Mouse (Mus musculus) lung, adult 2 months (tissue): ENCODE results near the gene Susd6. TPM values are rescaled to one million over a fixed set of nuclear protein-coding genes. Genes with fewer than 3 reads are reported as not detected.

ENCODE experiments used
- DNase-seq: peaks from one replicate; pipeline ENCODE4 v3.0.0; 2022
- H3K4me1 ChIP-seq: fragments of 200-500 bp; 2 replicates; pipeline ENCODE4 v1.6.1; 2011; ENCODE audit warnings: low read length; ENCODE audit not compliant: control insufficient read depth, insufficient read depth
- H3K4me3 ChIP-seq: fragments of 200-500 bp; replicated peaks from 2 replicates; pipeline ENCODE3; 2011; ENCODE audit warnings: low read depth, mild to moderate bottlenecking, control low read depth, low read length; ENCODE audit errors: extremely low read depth
- CTCF ChIP-seq: fragments of 200-500 bp; IDR thresholded peaks from 2 replicates; pipeline ENCODE4 v1.5.1; 2011; ENCODE audit warnings: mild to moderate bottlenecking, low read length, control low read depth; ENCODE audit not compliant: insufficient read depth
- POLR2A ChIP-seq: fragments of 200-500 bp; IDR thresholded peaks from 2 replicates; pipeline ENCODE4 v1.6.1; 2011; ENCODE audit warnings: low read depth, mild to moderate bottlenecking, control low read depth, low read length, borderline replicate concordance; ENCODE audit errors: extremely low read depth
- WGBS: fragments of 180-500 bp; shearing (Covaris S2); methylation state at CpG from one replicate; pipeline ENCODE4 v1.1.7; 2018; 5-methylcytosine and 5-hydroxymethylcytosine counted together
- polyA plus RNA-seq: library from polyadenylated mRNA; depleted of rRNA; stranded (reverse); fragments of >200 nt; gene quantifications from 2 replicates; pipeline ENCODE4 v1.2.3, GENCODE M21; 2012

Gene Susd6
- polyA plus RNA-seq, 1 experiment = 83.3 TPM

- TF ChIP-seq POLR2A = no peak
- TF ChIP-seq CTCF = peak; percentile 99
- H3K4me3 ChIP-seq = no peak overlapping the region
- H3K4me1 ChIP-seq = no peaks in the 10 kb centered on the region; the same call in 1 of the 2 replicates
- peak; percentile 69 for DNase-seq
- WGBS = 19% methylated on average over 19 of the region's 19 CpGs
Observed at GRCm38 (mm10) chr12:80894973-80895570, 104.8 kb downstream of the Susd6 start.

DNA sequence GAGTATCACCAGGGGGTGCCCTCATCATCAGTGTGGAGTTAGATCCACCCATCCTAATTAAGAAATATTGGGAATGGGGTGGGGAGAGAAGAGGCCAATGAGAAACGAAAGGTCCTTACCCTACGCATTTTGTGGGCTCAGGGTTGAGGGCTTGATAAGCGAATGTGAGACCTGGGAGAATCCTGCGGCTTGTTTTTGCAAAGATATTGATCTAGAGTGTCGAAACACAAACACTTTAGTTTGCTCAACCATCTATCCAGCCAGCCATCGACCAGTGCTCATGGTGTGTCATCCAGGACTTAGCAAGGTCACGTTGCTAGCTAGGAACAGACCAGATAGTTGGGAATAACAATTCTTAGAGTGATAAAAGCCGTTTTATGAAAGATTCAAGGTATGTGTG lies 119.3 kb downstream of the Susd6 start:
- no peaks in the 10 kb centered on the region for H3K4me1 ChIP-seq
- no peak for TF ChIP-seq POLR2A
- TF ChIP-seq CTCF = no peak
- no peak overlapping the region for H3K4me3 ChIP-seq
- no peak for DNase-seq
- 67% methylated on average over 8 of the region's 8 CpGs for WGBS

DNA sequence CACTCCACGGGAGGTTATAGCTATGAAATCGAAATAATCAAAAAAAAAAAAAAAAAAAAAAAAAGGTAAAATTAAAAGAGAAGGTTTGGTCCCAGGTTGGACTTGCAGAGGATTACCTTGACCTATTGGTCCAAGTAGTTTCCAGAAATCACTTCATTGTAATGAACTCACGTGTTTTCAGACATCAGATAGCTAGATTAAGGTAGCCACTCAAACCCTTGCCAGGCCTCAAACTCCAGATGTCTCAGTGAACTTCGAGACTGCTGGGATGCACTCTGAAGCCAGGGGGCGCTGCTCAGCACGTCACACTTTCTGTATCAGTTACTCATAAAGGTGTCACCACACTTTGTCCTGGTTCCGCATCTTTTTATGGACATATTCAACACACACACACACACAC lies 127.5 kb downstream of the Susd6 start:
- TF ChIP-seq CTCF (peak; percentile 80), POLR2A (no peak)
- 47% methylated on average over 7 of the region's 7 CpGs for WGBS
- peak; percentile 63 for DNase-seq
- Histone ChIP-seq H3K4me1 (no peaks in the 10 kb centered on the region; the same call in 1 of the 2 replicates), H3K4me3 (no peak overlapping the region)

- 91% methylated on average over 5 of the region's 5 CpGs for WGBS
- no peak for DNase-seq
- Histone ChIP-seq H3K4me1 (peaks cover 7% of the 10 kb centered on the region), H3K4me3 (no peak overlapping the region)
- TF ChIP-seq CTCF (no peak), POLR2A (no peak)
Observed at GRCm38 (mm10) chr12:80921301-80921700, 131.0 kb downstream of the Susd6 start.

GRCm38 (mm10) chr12:80922869-80923268 lies 132.6 kb downstream of the Susd6 start:
- Histone ChIP-seq H3K4me3 (no peak overlapping the region), H3K4me1 (peaks cover 7% of the 10 kb centered on the region)
- 12% methylated on average over 7 of the region's 7 CpGs for WGBS
- peak; percentile 31 for DNase-seq
- TF ChIP-seq CTCF (no peak), POLR2A (no peak)

- WGBS = 53% methylated on average over 5 of the region's 5 CpGs
- Histone ChIP-seq H3K4me3 (peak overlapping the region; percentile 16), H3K4me1 (peaks cover 7% of the 10 kb centered on the region)
- no peak for DNase-seq
- no peak for TF ChIP-seq CTCF
- no peak for TF ChIP-seq POLR2A
Observed at GRCm38 (mm10) chr12:80923602-80924001, 133.3 kb downstream of the Susd6 start.

GRCm38 (mm10) chr12:80924205-80924604 lies 133.9 kb downstream of the Susd6 start:
- peak; percentile 45 for DNase-seq
- TF ChIP-seq CTCF = no peak
- no peak for TF ChIP-seq POLR2A
- H3K4me1 ChIP-seq = peaks cover 7% of the 10 kb centered on the region
- 56% methylated on average over 3 of the region's 3 CpGs for WGBS
- H3K4me3 ChIP-seq = no peak overlapping the region

DNA sequence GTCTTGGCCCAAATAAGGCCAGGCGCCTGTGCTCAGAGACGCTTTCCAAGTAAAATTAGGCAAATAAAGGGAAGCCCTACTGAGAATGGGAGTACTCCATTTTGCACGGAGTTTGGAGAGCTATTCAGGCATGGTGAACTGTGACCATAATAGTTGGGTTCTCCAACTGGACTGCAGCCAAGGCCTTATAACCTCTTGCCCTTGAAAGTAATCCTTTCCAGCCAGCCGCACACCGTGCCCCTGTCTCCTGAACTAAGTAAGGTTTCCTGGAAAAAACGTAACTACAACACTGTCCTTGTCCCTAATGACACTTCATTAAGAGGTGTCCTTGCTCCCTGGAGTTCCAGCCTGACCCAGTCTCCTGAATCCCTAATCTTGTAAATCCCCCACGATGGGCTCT lies 135.6 kb downstream of the Susd6 start:
- DNase-seq = no peak
- no peak for TF ChIP-seq CTCF
- TF ChIP-seq POLR2A = no peak
- WGBS = 48% methylated on average over 7 of the region's 7 CpGs
- H3K4me3 ChIP-seq = no peak overlapping the region
- peaks cover 7% of the 10 kb centered on the region for H3K4me1 ChIP-seq

- no peak for DNase-seq
- Histone ChIP-seq H3K4me1 (peaks cover 7% of the 10 kb centered on the region), H3K4me3 (no peak overlapping the region)
- 90% methylated on average over 4 of the region's 4 CpGs for WGBS
- TF ChIP-seq CTCF = no peak
- no peak for TF ChIP-seq POLR2A
Observed at GRCm38 (mm10) chr12:80926550-80926949, 136.2 kb downstream of the Susd6 start.

- TF ChIP-seq CTCF (no peak), POLR2A (no peak)
- WGBS = 74% methylated on average over 1 of the region's 1 CpGs
- no peak for DNase-seq
- Histone ChIP-seq H3K4me3 (no peak overlapping the region), H3K4me1 (peaks cover 7% of the 10 kb centered on the region)
Observed at GRCm38 (mm10) chr12:80927518-80927917, 137.2 kb downstream of the Susd6 start.
